Mouse (Mus musculus): Measurements from ENCODE around the gene Il13ra1.
A peak's percentile ranks its signal among the peaks of the same experiment; 100 is the strongest.

The Il13ra1 gene

GRCm38 (mm10) chrX:36111622-36112421, at the start of gene Il13ra1:
Gene Il13ra1 (plus strand): TSS chrX:36112110.
- DNase-seq (ENCODE audit: low spot score in 2 of 2), result peak; percentile 19 to 30

GRCm38 (mm10) chrX:36073997-36074396, 37.9 kb upstream of the Il13ra1 start:
- no peak for DNase-seq (ENCODE audit: low spot score in 2 of 2)

- no peak for DNase-seq (ENCODE audit: low spot score in 2 of 2)
Measured at GRCm38 (mm10) chrX:36077164-36077563, 34.7 kb upstream of the Il13ra1 start.

GRCm38 (mm10) chrX:36082917-36083316, 29.0 kb upstream of the Il13ra1 start:
- DNase-seq (ENCODE audit: low spot score in 2 of 2), result peak in 1 of 2 experiments; percentile 4

- no peak for DNase-seq (ENCODE audit: low spot score in 2 of 2)
Measured at GRCm38 (mm10) chrX:36088464-36089256, 23.2 kb upstream of the Il13ra1 start.

- no peak for DNase-seq (ENCODE audit: low spot score in 2 of 2)
Measured at GRCm38 (mm10) chrX:36100883-36101282, 11.0 kb upstream of the Il13ra1 start.

GRCm38 (mm10) chrX:36101318-36101717, 10.6 kb upstream of the Il13ra1 start:
- no peak for DNase-seq (ENCODE audit: low spot score in 2 of 2)

- no peak for DNase-seq (ENCODE audit: low spot score in 2 of 2)
Measured at GRCm38 (mm10) chrX:36108601-36109000, 3.3 kb upstream of the Il13ra1 start.

- DNase-seq (ENCODE audit: low spot score in 2 of 2), result peak in 1 of 2 experiments; percentile 4
Measured at GRCm38 (mm10) chrX:36112422-36112750, 476 bp downstream of the Il13ra1 start.

GRCm38 (mm10) chrX:36115171-36115570, 3.3 kb downstream of the Il13ra1 start:
- DNase-seq (ENCODE audit: low spot score in 2 of 2), result no peak

GRCm38 (mm10) chrX:36129037-36129770, 17.3 kb downstream of the Il13ra1 start:
- no peak for DNase-seq (ENCODE audit: low spot score in 2 of 2)

- no peak for DNase-seq (ENCODE audit: low spot score in 2 of 2)
Measured at GRCm38 (mm10) chrX:36129771-36130108, 17.8 kb downstream of the Il13ra1 start.

- DNase-seq (ENCODE audit: low spot score in 2 of 2), result no peak
Measured at GRCm38 (mm10) chrX:36136346-36136745, 24.4 kb downstream of the Il13ra1 start.

- no peak for DNase-seq (ENCODE audit: low spot score in 2 of 2)
Measured at GRCm38 (mm10) chrX:36141994-36142639, 30.2 kb downstream of the Il13ra1 start.

GRCm38 (mm10) chrX:36146746-36147145, 34.8 kb downstream of the Il13ra1 start:
- DNase-seq (ENCODE audit: low spot score in 2 of 2), result no peak

GRCm38 (mm10) chrX:36150100-36150499, 38.2 kb downstream of the Il13ra1 start:
- DNase-seq (ENCODE audit: low spot score in 2 of 2), result no peak

GRCm38 (mm10) chrX:36156677-36157076, 44.8 kb downstream of the Il13ra1 start:
- DNase-seq (ENCODE audit: low spot score in 2 of 2), result no peak

- DNase-seq (ENCODE audit: low spot score in 2 of 2), result no peak
Measured at GRCm38 (mm10) chrX:36161567-36161966, 49.7 kb downstream of the Il13ra1 start.

- peak; percentile 1 to 33 for DNase-seq (ENCODE audit: low spot score in 2 of 2)
Measured at GRCm38 (mm10) chrX:36183625-36184024, 71.7 kb downstream of the Il13ra1 start.

- no peak for DNase-seq (ENCODE audit: low spot score in 2 of 2)
Measured at GRCm38 (mm10) chrX:36186036-36186435, 74.1 kb downstream of the Il13ra1 start.

- DNase-seq (ENCODE audit: low spot score in 2 of 2), result no peak
Measured at GRCm38 (mm10) chrX:36186443-36186842, 74.5 kb downstream of the Il13ra1 start.

- no peak for DNase-seq (ENCODE audit: low spot score in 2 of 2)
Measured at GRCm38 (mm10) chrX:36193951-36194350, 82.0 kb downstream of the Il13ra1 start.

Measured in urinary bladder, postnatal 36 days (tissue).